Mouse (Mus musculus): ENCODE measurements around the gene Tulp4.
"Not testable (repeated sequence)": the region's sequence is repeated elsewhere in the genome, so short reads cannot be mapped to it uniquely, and the experiment has no call there.

- TF ChIP-seq POLR2A, CTCF (IDR thresholded peaks at IDR 0.05; ENCODE audit: extremely low read depth, insufficient read depth, low read length): not testable (repeated sequence)
Observed at GRCm38 (mm10) chr17:6271970-6272369, 165.7 kb downstream of the Tulp4 start.
